Mouse (Mus musculus) adrenal gland (tissue): ENCODE data around the gene Lurap1l.

Experiments used
- intact Hi-C: fragments of 180-260 bp; cut with DNase I; formaldehyde crosslinking; loops from one replicate; pipeline ENCODE4 v1.15.1; 2025
- long read RNA-seq, 2 experiments: library from polyadenylated mRNA; unstranded; transcript quantifications; one replicate each; pipeline ENCODE4 v2.0.0; 2020; ENCODE audit warnings: borderline replicate concordance in 1 of 2; ENCODE audit not compliant: insufficient replicate concordance in 1 of 2

Gene Lurap1l
- long read RNA-seq, experiment 1, transcript Lurap1l-201 (2 exons, 3,066 nt), result major isoform, 24 of 24 reads
- long read RNA-seq, experiment 1, partial matches to known transcripts, result 0 of 24 reads
- long read RNA-seq, experiment 1, other reads (novel, unspliced or antisense), result 0 of 24 reads
- long read RNA-seq, experiment 2, transcript Lurap1l-201 (2 exons, 3,066 nt), result major isoform, 29 of 30 reads
- long read RNA-seq, experiment 2, partial matches to known transcripts, result 0 of 30 reads
- long read RNA-seq, experiment 2, other reads (novel, unspliced or antisense), result 1 of 30 reads

DNA sequence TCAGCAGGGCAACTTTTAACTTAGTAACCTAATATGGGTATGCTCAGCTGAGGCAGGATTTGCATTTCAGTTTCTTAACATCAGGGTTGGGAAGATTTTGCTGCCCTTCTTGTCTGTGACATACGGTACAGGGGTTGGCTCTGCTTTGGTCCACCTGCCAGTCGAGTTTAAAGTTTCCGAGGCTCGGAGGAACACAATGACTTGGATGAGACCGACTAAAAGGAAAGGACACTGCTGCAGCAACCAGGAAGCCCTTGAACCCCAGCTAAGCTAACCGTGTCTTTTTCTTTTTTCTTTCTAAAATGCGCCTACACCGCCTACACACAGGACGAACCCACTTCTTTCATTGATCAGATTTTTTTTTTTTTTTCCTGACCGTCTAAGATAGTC is at the start of gene Lurap1l:
Lurap1l (plus strand) TSS at position 166 of the 390 bp plus-strand sequence.
- intact Hi-C loops, result loop anchor here (5.0 to 10.0 kb wide), 3 partner anchors 33 to 114 kb away; no protein-coding TSS in a partner anchor

DNA sequence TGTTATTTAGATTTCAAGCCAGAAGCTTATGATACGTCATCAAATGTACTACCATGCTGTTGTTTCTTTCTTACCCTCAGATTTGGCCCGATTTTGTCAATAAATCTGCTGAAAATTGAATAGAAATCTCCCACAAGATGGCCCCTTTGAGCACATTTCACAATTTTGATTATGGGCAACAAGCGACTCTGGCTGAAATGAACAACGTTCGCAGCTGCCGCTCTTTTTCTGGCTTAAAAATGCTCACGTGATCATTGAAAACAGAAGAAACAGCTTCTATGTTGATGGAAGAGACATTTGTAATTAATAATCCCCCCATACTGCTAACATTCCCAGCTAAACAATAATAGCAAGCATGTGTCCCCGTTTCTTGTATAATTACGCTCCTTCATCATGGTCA is 47.5 kb upstream of the Lurap1l start:
- intact Hi-C loops, result no loop called here

DNA sequence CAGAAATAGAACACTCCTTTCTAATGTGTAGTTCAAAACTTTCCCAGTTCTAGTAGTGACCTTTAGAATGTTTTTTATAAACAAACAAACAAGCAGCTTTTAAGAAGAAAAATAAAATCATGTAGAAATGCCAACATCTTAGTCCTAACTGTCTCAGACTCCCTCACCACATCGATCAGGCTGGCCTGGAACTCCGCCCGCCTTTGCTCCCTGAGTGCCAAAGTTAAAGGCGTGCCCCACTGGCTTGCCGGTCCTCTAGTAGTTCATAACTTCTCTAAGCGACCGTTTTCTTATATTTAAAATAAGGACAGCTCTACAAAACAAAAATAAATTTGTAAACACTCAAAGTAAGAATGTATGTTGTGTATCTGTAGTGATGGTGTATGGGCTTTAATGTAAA is 46.5 kb upstream of the Lurap1l start:
- intact Hi-C loops, result no loop called here

DNA sequence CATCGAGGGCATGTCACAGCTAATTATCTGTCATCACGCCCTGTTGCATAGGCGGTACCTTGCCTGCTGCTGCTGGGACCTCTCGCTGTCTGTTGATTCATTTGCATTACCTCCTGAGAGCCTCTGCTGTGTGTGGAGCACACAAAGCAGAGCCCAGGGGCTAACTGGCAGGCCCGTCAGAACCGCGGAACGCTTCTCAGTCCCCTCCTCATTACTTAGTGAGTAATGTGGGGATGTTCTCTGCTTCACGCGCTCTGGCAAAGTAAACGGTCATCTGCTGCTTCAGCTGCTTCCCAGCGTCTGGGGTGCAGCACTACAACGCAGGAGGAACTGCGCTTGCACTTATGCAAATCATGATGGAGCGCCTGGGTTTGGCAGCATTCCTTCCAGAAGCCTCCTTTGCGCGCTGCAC is 45.9 kb upstream of the Lurap1l start:
- intact Hi-C loops, result no loop called here

DNA sequence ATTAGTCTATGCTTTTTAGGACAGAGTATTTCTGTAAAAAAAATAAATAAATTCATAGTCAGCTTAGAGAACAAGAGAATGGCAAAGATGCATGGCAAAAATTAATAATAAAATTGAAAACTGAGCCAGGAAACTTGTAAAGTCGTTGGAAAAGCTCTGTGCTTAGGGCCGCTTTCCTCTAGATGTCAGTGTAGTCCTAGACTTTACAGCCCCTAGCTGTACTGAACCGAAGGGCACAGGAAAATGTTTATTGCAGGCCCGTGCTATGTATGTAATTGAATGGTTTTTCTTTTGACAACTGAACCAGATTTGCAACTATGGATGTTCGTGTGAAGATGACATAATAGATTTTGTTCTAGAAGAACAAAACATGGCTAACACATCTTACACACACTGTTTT is 44.4 kb upstream of the Lurap1l start:
- intact Hi-C loops, result loop anchor here (2.0 to 5.0 kb wide), 2 partner anchors 161 to 387 kb away; no protein-coding TSS in a partner anchor

DNA sequence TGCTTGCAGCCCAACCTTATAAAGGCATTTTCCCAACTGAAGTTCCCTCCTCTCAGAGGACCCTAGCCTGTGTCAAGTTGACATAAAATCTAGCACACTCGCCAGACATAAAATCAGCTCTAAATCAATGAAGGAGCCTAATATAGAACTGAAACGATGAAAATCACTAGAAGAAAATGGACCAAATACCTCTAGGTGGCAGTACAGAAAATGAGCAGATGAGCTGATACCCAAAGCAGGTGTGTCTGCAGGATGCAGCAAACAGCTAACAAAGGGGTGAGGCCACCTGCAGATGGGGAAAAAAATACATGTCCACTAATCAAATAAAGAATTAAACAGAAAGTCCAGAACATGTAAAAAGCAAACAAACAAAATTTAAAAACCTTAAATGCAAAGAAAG is 40.8 kb upstream of the Lurap1l start:
- intact Hi-C loops, result loop anchor here (5.0 kb wide), 1 partner anchor 158 kb away; no protein-coding TSS in a partner anchor

DNA sequence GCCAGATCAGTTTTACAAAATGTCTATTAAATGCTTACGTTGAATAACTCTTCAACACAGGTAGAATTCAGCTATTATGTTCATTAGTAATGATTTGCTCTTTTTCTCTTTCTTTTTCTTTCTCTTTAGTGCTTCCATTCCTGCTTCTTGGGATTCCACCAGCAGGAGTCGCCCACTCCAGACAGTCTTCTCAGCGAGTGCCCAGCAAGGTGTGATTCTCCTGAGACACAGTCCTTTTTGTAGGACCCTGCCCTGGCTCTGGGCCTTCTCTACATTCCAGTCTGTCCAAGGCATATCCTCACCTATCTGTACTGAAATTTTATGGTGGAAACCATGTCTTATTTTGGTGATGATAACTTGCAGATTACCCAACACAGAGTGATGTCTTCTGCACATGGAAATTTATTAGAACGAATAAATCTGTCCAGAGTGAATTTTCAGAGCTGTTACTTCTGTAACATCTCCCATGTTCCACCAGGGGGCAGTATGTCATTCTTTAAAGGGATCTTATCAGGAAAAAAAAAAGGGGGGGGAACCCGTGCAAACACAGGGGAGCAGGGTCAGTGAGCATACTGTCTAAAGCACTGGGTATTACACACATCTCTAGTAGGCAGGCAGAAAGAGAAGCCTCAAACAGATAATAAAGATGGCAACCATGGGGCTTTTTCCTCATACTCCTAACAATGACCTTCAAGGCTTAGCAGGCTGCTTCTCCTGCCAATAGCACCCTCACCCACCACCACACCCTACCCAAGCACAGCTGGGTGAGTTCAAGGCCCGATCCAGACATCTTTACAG is 37.4 kb upstream of the Lurap1l start:
- intact Hi-C loops, result loop anchor here (5.0 to 10.0 kb wide), 3 partner anchors 79 to 304 kb away; no protein-coding TSS in a partner anchor

DNA sequence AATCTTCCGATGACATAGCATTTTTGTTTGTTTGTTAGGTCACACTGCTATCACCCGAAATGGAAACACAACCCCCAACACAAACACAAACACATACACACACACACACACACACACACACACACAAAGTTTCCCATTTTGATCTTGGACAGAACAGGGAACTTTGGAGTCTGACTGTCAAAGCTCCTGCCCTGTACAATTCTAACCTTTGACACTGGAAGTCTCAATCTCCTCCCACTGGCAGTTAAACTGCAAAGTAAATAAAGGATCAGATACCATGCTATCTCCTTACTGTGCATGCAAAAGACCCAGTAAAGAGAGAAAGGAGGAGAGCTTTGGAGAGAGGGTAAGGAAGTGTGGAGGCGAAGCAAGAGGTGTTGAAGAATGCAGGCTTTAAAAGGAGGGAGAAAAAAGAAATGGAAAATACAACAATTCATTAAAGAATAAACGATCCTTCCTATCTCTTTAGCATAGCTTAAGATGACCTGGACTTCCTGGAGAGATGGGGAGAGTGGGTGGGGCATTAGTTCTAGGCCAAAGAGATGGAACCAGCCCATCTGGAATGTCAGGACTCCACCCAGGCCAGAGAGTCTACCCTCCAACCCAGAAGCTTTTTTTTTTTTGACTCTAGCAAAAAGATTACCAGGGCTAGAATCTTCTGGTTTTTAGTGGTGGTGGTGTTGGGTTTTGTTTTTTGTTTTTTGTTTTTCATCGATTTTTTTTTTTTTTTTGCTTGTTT is 36.2 kb upstream of the Lurap1l start:
- intact Hi-C loops, result loop anchor here (5.0 to 10.0 kb wide), 3 partner anchors 78 to 303 kb away; no protein-coding TSS in a partner anchor

DNA sequence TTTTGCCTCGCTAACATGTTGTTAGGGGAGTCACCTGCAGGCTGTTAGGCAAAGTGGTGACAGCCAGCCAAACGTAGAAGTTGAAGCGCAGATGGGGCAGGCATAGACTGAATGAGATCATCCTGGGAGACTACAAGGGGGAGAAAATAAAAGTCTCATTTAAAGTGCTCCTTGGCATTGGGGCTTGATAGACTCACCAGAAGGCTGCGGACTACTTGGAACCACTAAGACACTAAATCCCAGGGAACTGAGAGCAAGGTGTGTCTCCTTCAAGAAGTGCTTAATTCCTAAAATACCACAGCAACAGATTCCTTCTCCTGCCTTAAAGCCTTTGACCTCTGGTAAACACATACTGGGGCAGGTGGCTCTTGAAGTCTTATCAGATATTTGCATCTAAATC is 35.4 kb upstream of the Lurap1l start:
- intact Hi-C loops, result loop anchor here (5.0 to 10.0 kb wide), 2 partner anchors 37 to 240 kb away; partner anchors contain the start of gene Lurap1l

DNA sequence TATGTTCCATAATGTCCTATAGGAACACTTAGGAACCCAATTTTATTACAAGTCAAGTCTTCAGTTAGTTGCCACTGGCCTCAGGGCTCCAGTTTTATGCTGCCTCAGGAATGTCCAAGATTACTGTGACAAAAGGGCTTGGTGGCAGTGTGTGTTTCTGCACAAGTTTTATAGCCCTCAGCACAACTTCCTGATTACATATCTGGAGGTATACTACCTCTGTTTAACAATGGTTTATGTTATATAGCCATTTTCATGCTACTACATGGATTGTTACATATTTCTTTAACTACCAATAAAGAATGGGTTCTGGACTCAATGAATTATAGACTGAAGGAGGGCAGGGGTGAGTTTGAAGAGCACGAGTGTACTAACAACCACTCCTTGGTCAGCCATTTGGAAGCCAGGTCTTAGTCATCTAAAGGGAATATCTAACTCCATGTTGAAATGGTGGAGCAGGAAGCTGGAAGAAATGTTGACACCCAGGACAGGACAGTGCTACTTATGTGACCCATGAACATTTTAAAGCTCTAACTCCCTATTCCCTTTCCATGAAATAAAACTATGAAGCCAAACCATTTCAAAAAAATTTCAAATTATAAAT is 28.3 kb upstream of the Lurap1l start:
- intact Hi-C loops, result no loop called here

DNA sequence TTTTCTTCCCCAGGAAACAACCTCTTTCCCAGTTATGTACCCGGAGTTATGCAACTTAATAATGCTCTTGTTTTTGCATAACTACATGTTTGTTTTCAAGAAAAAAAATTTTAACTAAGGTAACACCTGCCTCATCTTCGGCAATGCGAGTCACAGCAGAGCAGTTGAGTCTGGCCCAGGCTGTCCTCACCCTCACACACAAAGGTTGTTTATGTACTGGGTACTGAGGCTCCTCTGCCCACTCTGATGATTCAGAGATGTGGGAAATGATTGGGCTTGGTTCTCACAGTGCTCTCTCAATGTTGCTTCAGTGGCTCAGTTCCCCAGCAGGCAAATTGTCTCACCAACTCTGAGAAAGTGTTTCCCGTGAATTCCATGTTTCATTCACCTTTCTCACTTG is 23.8 kb upstream of the Lurap1l start:
- intact Hi-C loops, result no loop called here

DNA sequence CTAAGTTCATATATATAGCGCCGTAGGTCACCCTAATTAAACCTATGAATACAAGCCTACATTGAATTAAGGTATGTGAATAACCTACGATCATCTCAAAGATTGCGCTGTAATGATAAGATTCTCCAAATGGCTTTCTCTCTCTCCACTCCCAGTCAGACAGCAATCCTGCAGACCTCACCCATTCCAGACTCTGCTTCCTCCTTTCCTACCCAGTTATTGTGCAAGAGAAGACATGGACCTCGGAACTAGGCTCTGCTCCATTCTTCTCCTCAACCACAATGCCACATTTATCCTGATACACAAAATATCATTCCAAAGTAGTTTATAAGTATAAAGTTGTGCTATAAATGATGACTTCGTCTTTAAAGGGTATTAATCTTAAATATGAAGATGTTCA is 19.4 kb upstream of the Lurap1l start:
- intact Hi-C loops, result no loop called here

DNA sequence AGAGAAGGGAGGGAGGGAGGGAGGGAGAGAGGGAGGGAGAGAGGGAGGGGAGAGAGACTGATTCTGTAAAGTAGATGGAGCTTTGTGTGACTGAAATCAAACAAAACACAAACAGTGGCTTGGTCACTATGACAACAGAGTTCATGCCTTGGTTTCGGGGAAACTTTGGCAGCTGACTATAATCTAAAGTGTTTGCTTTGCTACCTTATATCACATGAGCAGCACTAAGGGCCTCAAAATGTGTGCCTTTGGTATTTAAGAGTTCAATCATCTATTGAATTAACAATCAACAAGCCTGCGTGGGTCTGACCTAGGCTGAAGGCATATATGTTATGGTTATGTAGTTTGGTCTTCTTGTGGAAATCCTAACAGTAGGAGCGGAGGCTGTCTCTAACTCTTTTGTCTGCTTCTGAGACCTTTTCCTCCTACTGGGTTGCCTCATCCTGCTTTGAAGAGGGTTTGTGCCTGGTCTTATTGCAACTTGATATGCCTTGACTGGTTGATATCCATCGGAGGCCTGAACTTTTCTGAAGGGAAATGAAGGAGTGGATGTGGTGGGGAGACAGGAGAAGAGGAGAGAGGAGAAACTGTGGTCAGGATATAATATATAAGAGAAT is 15.1 kb upstream of the Lurap1l start:
- intact Hi-C loops, result no loop called here

DNA sequence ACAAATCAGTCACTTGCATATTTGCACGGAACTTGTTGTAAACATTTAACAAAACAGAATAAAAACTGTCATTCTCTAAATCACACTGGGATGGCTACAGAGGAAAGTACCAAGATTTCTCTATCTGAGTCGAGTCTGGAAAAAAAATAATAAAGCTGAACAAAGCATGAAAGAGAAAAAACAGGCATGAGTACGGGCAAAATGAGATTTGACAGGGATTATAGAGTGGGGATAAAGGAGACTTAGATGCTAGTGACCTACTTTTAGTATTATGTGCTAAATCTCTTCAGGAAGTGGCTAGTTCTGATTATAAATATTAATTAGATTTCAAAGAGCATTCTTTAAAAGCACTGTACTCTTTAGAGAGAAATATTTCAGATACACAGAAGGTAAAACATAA is 3.7 kb upstream of the Lurap1l start:
- intact Hi-C loops, result no loop called here

DNA sequence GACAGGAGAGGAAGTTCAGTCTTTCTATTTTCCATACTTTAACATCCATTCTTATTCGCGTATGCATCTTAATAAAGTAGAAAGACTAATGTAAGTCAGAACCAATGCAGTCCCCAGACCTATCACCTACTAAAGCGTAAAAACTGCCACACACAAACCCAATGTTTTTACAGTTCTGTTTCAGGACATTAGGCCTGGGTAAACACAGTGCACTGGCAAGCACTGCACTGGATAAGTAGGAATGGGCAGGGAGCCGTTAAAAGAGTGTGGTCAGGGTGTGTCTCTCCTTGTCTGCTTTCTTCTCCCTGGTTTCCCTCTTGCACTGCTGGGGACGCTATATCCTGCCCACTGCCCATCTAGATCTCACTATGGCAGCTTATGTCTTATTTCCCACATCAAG is 2.5 kb upstream of the Lurap1l start:
- intact Hi-C loops, result no loop called here

DNA sequence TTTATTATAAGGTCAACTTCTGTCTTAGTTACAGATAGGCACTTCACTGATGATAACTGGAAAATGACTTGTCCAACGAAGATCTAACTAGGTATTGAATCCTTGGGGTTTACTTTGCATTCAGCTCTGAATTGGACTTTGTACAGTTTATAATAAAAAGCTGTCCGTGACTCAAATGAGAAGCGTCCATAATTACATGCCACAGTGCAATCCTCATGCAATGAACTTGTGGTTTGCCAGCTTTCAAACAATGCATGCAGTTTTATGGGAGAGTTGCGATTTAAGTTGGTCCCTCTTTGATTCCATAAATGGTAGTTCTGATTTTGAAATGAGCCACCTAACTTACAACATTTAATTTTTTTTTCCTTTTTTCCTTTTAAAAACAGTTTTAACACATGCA is 1.5 kb upstream of the Lurap1l start:
- intact Hi-C loops, result no loop called here

DNA sequence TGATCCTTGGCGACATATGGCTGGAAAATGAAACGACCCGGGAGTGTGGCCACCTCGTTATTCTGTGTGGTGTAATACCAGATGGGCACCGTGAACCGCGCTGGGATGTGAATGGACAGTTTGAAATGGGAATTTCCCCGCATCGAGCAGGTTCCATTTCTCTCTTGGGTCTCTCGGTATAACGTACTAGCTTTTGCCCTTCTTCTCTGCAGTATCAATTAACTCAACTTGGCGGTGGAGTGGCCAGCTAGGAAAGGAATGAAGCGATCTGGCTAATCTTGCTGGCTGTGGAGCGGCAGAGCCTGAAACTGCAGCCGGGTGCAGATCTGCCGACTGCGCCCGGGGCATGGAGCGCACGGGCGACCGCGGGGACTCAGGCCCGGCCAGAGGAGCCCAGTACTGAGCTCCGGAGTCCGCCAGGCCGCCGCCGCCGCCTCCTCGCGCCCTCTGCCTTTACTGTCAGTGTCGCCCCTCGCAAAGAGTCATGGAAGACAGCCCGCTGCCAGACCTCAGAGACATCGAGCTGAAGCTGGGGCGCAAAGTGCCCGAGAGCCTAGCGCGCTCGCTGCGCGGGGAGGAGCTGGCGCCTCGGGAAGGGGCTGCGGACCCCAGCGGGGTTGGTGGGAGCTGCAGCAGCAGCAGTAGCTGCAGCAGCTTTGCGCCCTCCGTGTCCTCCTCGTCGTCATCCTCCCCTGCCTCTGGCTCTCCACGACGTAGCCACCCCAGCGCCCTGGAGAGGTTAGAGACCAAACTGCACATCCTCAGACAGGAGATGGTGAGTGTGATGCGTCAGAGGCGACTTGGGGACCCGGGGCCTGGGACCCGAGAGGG is 640 bp downstream of the Lurap1l start:
- intact Hi-C loops, result loop anchor here (5.0 to 10.0 kb wide), 3 partner anchors 34 to 114 kb away; no protein-coding TSS in a partner anchor

DNA sequence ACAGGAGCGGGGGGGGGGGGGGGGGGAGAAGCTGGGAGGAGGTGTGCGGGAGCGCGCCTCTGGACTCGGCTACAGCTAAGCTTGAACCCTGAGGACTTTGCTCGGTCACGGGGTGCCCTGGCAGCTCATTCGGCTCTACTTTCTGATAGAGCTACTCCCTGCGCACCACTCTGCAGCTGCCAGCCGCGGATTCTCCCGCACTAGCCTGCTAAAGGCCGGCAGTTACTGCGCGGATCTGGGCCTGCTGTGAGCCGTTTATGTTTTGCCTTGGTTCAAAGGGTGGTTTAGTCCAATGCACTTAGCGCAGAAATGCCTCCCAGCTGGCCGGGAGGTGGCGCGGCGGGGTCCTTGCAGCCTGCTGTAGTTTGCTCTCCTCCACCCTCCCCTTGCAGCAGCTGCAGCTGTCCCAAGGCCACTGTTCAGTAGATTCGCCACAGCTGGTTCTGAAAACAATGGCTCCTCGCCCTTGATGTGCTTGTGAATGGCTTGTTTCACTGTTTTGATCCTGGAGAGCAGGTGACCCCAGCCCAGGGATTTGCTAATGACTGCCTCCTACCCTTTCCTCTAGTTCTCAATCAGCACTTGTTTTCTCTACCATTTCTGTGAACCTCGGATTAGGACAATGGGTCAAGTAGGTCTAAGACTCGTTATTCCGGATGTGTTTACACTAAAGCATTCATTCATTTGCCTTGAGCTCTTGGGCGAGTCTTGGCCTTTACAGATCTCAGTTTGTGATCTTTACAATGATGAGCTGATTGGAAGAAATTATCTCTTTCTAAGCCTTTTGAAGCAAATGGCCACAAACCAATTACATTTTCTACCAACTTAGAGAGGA is 1.5 kb downstream of the Lurap1l start:
- intact Hi-C loops, result loop anchor here (5.0 to 10.0 kb wide), 3 partner anchors 35 to 113 kb away; no protein-coding TSS in a partner anchor

DNA sequence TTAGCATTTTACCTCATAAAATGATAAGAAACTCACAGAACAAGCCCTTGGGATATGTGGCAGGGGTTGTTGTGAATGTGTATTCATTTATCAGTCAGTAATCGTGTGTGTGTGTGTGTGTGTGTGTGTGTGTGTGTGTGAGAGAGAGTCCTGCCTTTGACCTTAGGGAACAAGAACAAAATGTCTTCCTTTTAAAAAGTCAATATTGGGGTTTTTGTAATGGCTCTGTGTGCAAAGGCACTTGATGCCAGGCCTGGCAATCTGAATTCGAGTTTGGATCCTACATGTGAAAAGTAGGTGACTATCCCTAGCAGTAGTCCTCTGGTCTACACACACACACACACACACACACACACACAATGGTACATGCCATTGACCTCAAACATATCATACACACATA is 4.8 kb downstream of the Lurap1l start:
- intact Hi-C loops, result loop anchor here (10.0 kb wide), 1 partner anchor 110 kb away; no protein-coding TSS in a partner anchor
